Mouse (Mus musculus) spleen, postnatal 4 days (tissue): ENCODE data around the gene Fut2.
"Not testable (repeated sequence)": the region's sequence is repeated elsewhere in the genome, so short reads cannot be mapped to it uniquely, and the experiment has no call there.

Experiments
- DNase-seq, 2 experiments: peaks; one replicate each; pipeline ENCODE4 v3.0.0; 2022; ENCODE audit warnings: low spot score in 2 of 2

Gene Fut2

GRCm38 (mm10) chr7:45677627-45678295, 11.6 kb upstream of the Fut2 start:
- DNase-seq: no peak

GRCm38 (mm10) chr7:45668921-45669320, 2.7 kb upstream of the Fut2 start:
- DNase-seq: no peak

GRCm38 (mm10) chr7:45667761-45668160, 1.6 kb upstream of the Fut2 start:
- DNase-seq: no peak

DNA sequence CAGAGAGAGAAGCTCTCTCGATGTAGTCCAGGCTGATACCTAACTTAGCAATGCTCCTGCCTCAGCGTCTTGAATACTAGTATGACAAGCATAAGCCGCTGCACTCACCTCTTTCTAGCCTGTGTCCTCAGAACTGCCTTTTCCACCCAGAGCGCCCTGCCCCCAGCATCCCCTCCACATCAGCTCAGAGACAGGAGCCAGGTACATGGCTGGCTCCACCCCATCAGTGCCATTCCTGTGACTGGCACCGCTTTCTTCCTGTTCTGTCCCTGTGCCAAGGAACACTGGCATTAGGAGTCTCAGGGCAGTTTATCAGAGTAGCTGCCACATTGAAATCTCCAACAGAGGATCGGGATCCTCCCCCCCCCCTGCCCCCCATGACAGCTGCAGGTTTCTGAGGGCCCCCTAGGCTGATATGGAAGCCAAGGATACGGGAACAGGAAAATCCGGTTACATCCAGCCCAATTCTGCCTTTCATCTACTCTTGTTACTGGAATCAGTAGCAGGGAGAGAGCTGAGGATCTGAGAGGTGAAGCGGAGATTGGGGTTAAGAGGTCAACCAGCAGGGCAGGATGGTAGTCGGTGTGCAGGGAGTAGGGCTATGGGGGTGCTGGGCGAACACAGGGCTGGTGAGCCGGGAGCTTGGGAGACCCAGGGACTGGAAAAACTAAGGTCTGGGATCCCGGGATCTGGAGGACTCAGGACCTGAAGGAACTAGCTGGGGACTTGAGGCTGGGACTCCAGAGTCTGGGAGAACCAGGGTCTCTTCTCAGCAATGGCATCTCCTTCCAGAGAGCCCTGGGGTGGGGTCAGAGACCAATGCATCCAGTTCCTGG, 673 bp downstream of the Fut2 start:
- DNase-seq: no peak

- not testable (repeated sequence) for DNase-seq
These were observed 4.5 kb downstream of the Fut2 start for GRCm38 (mm10) chr7:45661702-45662101.

GRCm38 (mm10) chr7:45660746-45661478, 5.3 kb downstream of the Fut2 start:
- no peak for DNase-seq

- DNase-seq: no peak
These were observed 11.7 kb downstream of the Fut2 start for GRCm38 (mm10) chr7:45654424-45655047.

DNA sequence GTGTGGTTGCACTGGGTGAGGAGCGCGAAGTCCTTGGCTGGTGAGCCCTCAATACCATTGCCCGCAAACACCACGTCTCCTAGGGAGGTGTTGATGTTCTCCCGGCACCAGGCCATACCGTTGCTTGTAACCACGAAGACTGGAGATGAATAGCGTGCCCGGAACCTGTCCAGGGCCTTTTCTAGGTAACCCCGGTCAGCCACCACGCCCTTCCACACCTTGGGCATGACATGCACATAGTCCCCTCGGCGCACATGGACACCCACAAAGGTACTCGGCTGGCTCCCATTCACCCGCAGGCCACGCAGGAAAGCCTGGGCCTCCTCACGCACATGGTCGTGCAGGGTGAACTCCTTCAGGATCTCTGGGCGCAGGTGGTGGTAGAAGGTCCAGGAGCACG, 15.7 kb downstream of the Fut2 start:
- DNase-seq: not testable (repeated sequence)

DNA sequence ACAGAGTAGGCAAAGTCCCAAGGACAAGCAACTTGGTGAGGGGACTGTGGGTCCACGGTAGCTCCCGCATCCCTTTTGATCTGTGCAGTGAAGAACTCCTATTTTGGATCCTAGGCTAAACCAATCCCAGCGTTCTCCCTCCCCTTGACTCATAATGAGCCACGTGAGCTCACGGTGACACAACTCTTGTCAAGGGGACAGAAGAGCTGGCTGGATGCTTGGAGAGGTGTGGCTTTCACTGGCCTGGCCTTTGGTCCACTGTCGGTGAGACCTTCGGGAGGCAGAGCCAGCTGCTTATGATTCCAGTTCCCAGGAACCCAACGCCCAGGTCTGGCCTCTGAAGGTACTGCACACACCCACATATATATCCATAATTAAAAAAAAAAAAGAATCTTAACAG, 16.8 kb downstream of the Fut2 start:
- DNase-seq: no peak

GRCm38 (mm10) chr7:45646671-45647070, 19.5 kb downstream of the Fut2 start:
- DNase-seq: no peak

DNA sequence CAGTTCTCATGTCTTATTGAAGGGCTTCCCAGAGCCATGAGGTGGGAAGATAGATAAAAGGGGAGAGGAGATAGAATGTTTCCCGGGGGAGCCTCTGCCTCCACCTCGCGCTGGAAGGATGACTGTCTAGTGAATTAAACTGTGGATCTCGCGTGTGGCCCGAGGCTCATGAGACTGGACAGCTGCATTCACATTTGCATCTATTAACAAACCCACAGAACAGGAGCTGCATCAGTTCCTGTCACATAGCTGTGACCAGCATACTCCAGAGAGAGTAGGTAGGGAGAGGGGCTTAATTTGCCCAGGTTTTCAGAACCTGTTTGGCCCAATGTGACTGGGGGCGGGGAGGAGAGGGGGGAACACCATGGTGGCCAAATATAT, 20.6 kb downstream of the Fut2 start:
- DNase-seq: no peak

- no peak for DNase-seq
These were observed 21.2 kb downstream of the Fut2 start for GRCm38 (mm10) chr7:45644872-45645590.

GRCm38 (mm10) chr7:45644183-45644582, 22.0 kb downstream of the Fut2 start:
- DNase-seq: no peak

DNA sequence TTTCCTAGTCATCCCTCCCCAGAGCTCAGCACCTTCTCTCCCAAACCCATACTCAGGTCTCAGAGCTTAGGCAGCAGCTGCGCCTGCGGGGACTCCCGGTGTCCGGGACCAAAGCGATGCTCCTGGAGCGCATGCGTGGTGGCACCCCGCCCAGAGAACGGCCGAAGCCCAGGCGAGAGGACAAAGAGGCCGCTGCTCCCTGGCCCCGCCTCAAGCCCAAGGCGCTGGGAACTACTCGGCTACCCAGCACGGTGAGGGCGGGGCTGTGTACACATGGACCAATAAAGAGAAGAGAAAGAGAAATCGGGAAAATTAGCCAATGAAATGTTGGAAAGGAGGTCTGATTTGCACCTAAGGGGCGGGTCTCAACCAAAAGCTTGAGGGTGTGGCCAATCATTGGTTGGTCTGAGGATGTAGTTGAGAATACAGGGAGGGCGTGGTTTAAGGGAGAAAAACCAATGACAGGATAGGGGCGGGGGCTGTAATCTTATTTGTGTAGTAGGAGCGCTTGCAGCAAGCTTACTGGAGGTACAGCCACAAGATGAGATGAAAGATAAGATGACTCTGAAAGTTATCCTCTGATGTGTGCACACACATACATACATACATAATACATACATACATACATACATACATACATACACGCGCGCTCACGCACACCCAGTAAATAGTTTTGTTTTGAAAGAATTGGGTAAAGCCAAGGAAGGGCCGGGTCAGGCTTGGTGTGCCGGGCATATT, 22.6 kb downstream of the Fut2 start:
- DNase-seq: peak; percentile 78 to 86

GRCm38 (mm10) chr7:45642503-45643255, 23.5 kb downstream of the Fut2 start:
- no peak for DNase-seq

GRCm38 (mm10) chr7:45642083-45642482, 24.1 kb downstream of the Fut2 start:
- no peak for DNase-seq

GRCm38 (mm10) chr7:45641391-45642040, 24.7 kb downstream of the Fut2 start:
- DNase-seq: no peak

GRCm38 (mm10) chr7:45640191-45640957, 25.8 kb downstream of the Fut2 start:
- DNase-seq: no peak

GRCm38 (mm10) chr7:45639561-45640027, 26.6 kb downstream of the Fut2 start, which contains the start of gene Mamstr:
Mamstr (plus strand) TSS chr7:45639977.
- no peak for DNase-seq
